Mouse (Mus musculus): ENCODE data around the gene Map3k3. TPM values are rescaled to one million over a fixed set of nuclear protein-coding genes. Genes with fewer than 3 reads are reported as not detected.

Map3k3 gene
- total and polyA plus RNA-seq, 3 experiments = 28.8 to 34.1 (median 32.3) TPM

DNA sequence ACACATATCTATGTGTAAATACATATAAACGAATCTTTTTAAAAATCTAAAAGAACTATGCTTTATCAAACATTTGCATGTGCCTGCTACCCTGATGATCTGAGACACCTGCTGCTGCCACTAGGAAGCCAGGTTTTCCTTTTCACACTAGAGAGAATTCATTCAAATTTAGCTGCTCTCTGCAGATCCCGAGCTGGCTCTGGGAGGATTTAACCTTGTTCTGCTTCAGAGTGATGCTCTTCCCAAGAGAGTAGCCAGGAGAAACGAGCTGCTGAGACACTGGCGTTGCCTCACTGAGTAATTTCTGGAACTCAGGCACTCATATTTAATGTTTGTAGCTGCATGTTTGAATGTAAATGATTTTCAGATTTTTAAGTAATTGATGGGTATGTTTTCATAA lies 40.4 kb downstream of the Map3k3 start:
- H3K4me1 ChIP-seq (ENCODE audit: control insufficient read depth in 1 of 2, insufficient read depth in 2 of 2) = peaks cover 13 to 50% of the 10 kb centered on the region in 2 experiments
- no peak overlapping the region for H3K4me2 ChIP-seq (ENCODE audit: insufficient read depth, low read depth, poor library complexity, severe bottlenecking)
- no peak for DNase-seq (ENCODE audit: extremely low read depth)
- no peak overlapping the region for H3K9ac ChIP-seq (ENCODE audit: insufficient read depth, low read depth)
- H3K27ac ChIP-seq (ENCODE audit: insufficient read depth, low read depth) = no peak overlapping the region
- H3K4me3 ChIP-seq (replicated peaks in 1 of 3; ENCODE audit: low read depth in 2 of 3, low read length in 2 of 3, poor library complexity in 1 of 3) = no peak overlapping the region
- H3K27me3 ChIP-seq (replicated peaks) = no peaks in the 10 kb centered on the region
- in situ Hi-C loops (cut with MboI; ENCODE audit: low pct_ligation_motif_present, low pct_unique_long_range_greater_than_20kb, low sequenced_read_pairs) = no loop called here
- peaks cover 21 to 58% of the 10 kb centered on the region in 2 experiments for H3K36me3 ChIP-seq (replicated peaks in 1 of 2; ENCODE audit: control insufficient read depth in 1 of 2, insufficient read depth in 1 of 2, low read length in 1 of 2)
- no peaks in the 10 kb centered on the region for H3K9me3 ChIP-seq (replicated peaks; ENCODE audit: low read length)
- TF ChIP-seq ZC3H11A (IDR thresholded peaks at IDR 0.05; ENCODE audit: low read depth, low read length) (no peak), RCOR1 (conservative IDR thresholded peaks at IDR 0.05; ENCODE audit: low read depth, low read length) (0 out of 2 replicates have a peak, but pooled peaks have one; percentile 15), JUND (conservative IDR thresholded peaks at IDR 0.05; ENCODE audit: low read depth, low read length) (no peak), CTCF (conservative IDR thresholded peaks at IDR 0.05 in 1 of 2, IDR thresholded peaks at IDR 0.05 in 1 of 2; ENCODE audit: low read depth in 2 of 2, low read length in 2 of 2) (no peak)
- H3K79me2 ChIP-seq (replicated peaks; ENCODE audit: control insufficient read depth, extremely low read depth, insufficient read depth, poor library complexity, severe bottlenecking) = no peaks in the 10 kb centered on the region
- dilution Hi-C loops (cut with MboI; ENCODE audit: extremely low pct_ligation_motif_present, extremely low pct_unique_long_range_greater_than_20kb, low sequenced_read_pairs) = no loop called here

GRCm38 (mm10) chr11:106125827-106126226 lies 41.4 kb downstream of the Map3k3 start:
- Histone ChIP-seq H3K9ac (ENCODE audit: insufficient read depth, low read depth) (no peak overlapping the region), H3K36me3 (replicated peaks in 1 of 2; ENCODE audit: control insufficient read depth in 1 of 2, insufficient read depth in 1 of 2, low read length in 1 of 2) (peaks cover 22 to 63% of the 10 kb centered on the region in 2 experiments), H3K27ac (ENCODE audit: insufficient read depth, low read depth) (no peak overlapping the region), H3K4me2 (ENCODE audit: insufficient read depth, low read depth, poor library complexity, severe bottlenecking) (no peak overlapping the region), H3K27me3 (replicated peaks) (no peaks in the 10 kb centered on the region), H3K79me2 (replicated peaks; ENCODE audit: control insufficient read depth, extremely low read depth, insufficient read depth, poor library complexity, severe bottlenecking) (no peaks in the 10 kb centered on the region), H3K4me1 (ENCODE audit: control insufficient read depth in 1 of 2, insufficient read depth in 2 of 2) (peaks cover 13 to 50% of the 10 kb centered on the region in 2 experiments), H3K9me3 (replicated peaks; ENCODE audit: low read length) (no peaks in the 10 kb centered on the region), H3K4me3 (replicated peaks in 1 of 3; ENCODE audit: low read depth in 2 of 3, low read length in 2 of 3, poor library complexity in 1 of 3) (no peak overlapping the region)
- DNase-seq (ENCODE audit: extremely low read depth) = peak; percentile 72
- in situ Hi-C loops (cut with MboI; ENCODE audit: low pct_ligation_motif_present, low pct_unique_long_range_greater_than_20kb, low sequenced_read_pairs) (no loop called here), dilution Hi-C loops (cut with MboI; ENCODE audit: extremely low pct_ligation_motif_present, extremely low pct_unique_long_range_greater_than_20kb, low sequenced_read_pairs) (no loop called here)
- no peak for TF ChIP-seq ZKSCAN1 (IDR thresholded peaks at IDR 0.05; ENCODE audit: borderline replicate concordance, low read depth, low read length)
- TF ChIP-seq MAX (IDR thresholded peaks at IDR 0.05; ENCODE audit: low read length) = no peak
- TF ChIP-seq ZMIZ1 (IDR thresholded peaks at IDR 0.05; ENCODE audit: low read depth, low read length) = no peak
- TF ChIP-seq CHD1 (IDR thresholded peaks at IDR 0.05; ENCODE audit: low read depth, low read length) = no peak
- TF ChIP-seq CHD2 (IDR thresholded peaks at IDR 0.05; ENCODE audit: low read length) = no peak
- no peak for TF ChIP-seq USF1 (IDR thresholded peaks at IDR 0.05; ENCODE audit: low read depth, low read length)
- peak; percentile 69 for TF ChIP-seq JUND (conservative IDR thresholded peaks at IDR 0.05; ENCODE audit: low read depth, low read length)
- no peak for TF ChIP-seq HCFC1 (IDR thresholded peaks at IDR 0.05; ENCODE audit: low read depth, low read length)
- TF ChIP-seq CTCF (conservative IDR thresholded peaks at IDR 0.05 in 1 of 2, IDR thresholded peaks at IDR 0.05 in 1 of 2; ENCODE audit: low read depth in 2 of 2, low read length in 2 of 2) = no peak
- TF ChIP-seq GABPA (IDR thresholded peaks at IDR 0.05; ENCODE audit: insufficient replicate concordance, low read depth, low read length) = no peak
- no peak; the same call in 1 of the 2 replicates for TF ChIP-seq RCOR1 (conservative IDR thresholded peaks at IDR 0.05; ENCODE audit: low read depth, low read length)
- no peak for TF ChIP-seq ZC3H11A (IDR thresholded peaks at IDR 0.05; ENCODE audit: low read depth, low read length)
- no peak for TF ChIP-seq SIN3A (IDR thresholded peaks at IDR 0.05; ENCODE audit: low read length)
- TF ChIP-seq NELFE (IDR thresholded peaks at IDR 0.05; ENCODE audit: low read depth, low read length) = no peak
- no peak for TF ChIP-seq KAT2A (IDR thresholded peaks at IDR 0.05; ENCODE audit: insufficient replicate concordance, low read length)
- TF ChIP-seq MYC (IDR thresholded peaks at IDR 0.05; ENCODE audit: low read depth, low read length) = no peak
- no peak for TF ChIP-seq MAFK (IDR thresholded peaks at IDR 0.05; ENCODE audit: insufficient replicate concordance, low read length)
- no peak for TF ChIP-seq POLR2A (IDR thresholded peaks at IDR 0.05; ENCODE audit: low read depth, low read length)
- no peak for TF ChIP-seq PAX5 (IDR thresholded peaks at IDR 0.05; ENCODE audit: low read length)
- no peak for TF ChIP-seq USF2 (conservative IDR thresholded peaks at IDR 0.05; ENCODE audit: low read depth, low read length)
- TF ChIP-seq MAZ (IDR thresholded peaks at IDR 0.05; ENCODE audit: low read depth, low read length) = no peak
- no peak for TF ChIP-seq NRF1 (IDR thresholded peaks at IDR 0.05; ENCODE audit: low read depth, low read length)
- no peak for TF ChIP-seq RAD21 (IDR thresholded peaks at IDR 0.05; ENCODE audit: low read depth, low read length)
- peak; percentile 14; the same call in 1 of the 2 replicates for TF ChIP-seq JUN (IDR thresholded peaks at IDR 0.05; ENCODE audit: insufficient read depth, low read depth, low read length)
- no peak for TF ChIP-seq MXI1 (IDR thresholded peaks at IDR 0.05; ENCODE audit: low read depth, low read length)
- no peak for TF ChIP-seq POLR2AphosphoS2 (IDR thresholded peaks at IDR 0.05; ENCODE audit: low read depth, low read length)
- TF ChIP-seq EP300 (IDR thresholded peaks at IDR 0.05; ENCODE audit: low read length) = peak; percentile 71
- TF ChIP-seq TBP (conservative IDR thresholded peaks at IDR 0.05; ENCODE audit: low read depth, low read length) = no peak
- peak; percentile 72 for TF ChIP-seq BHLHE40 (IDR thresholded peaks at IDR 0.05; ENCODE audit: low read depth, low read length)
- TF ChIP-seq ETS1 (conservative IDR thresholded peaks at IDR 0.05; ENCODE audit: low read depth, low read length) = peak; percentile 52; the same call in 1 of the 2 replicates
- TF ChIP-seq TCF12 (IDR thresholded peaks at IDR 0.05; ENCODE audit: low read depth, low read length) = peak; percentile 46; the same call in 1 of the 2 replicates
- TF ChIP-seq MEF2A (IDR thresholded peaks at IDR 0.05; ENCODE audit: borderline replicate concordance, low read depth, low read length) = 0 out of 2 replicates have a peak, but pooled peaks have one; percentile 14
- TF ChIP-seq E2F4 (IDR thresholded peaks at IDR 0.05; ENCODE audit: insufficient replicate concordance, low read depth, low read length) = no peak
